Mouse (Mus musculus) thymus, adult 2 months (tissue): Measurements from ENCODE around the gene Xpc.

Experiments
- CTCF ChIP-seq: fragments of 200-500 bp; IDR thresholded peaks from 2 replicates; pipeline ENCODE4 v1.5.1; 2012; ENCODE audit warnings: mild to moderate bottlenecking, control low read depth, low read length, moderate library complexity, borderline replicate concordance; ENCODE audit not compliant: control insufficient read depth, poor library complexity, insufficient read depth; ENCODE audit errors: extremely low read depth
- POLR2A ChIP-seq: fragments of 200-500 bp; IDR thresholded peaks from 2 replicates; pipeline ENCODE4 v1.6.1; 2012; ENCODE audit warnings: mild to moderate bottlenecking, low read length, control low read depth, moderate library complexity; ENCODE audit not compliant: control insufficient read depth, poor library complexity, insufficient read depth; ENCODE audit errors: extremely low read depth

DNA sequence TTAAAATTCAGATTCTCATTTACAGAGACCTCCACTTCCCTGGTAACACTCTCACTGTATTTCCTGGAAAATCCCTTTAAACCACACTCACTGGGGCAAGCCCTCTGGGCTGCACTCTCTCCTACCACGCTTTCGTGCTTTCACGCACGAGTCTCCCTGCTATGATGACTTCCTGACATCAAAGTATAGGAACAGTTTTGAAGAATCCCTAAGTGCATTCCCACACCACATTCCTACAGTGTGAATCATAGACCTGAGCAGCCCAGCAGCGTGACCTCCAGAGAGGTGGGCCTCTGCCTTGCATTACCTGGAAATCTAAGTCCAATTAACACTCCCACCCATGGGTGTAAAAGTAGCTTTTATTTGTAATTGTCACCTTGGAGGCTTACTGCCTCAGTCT, 61.1 kb downstream of the Xpc start:
- no peak for TF ChIP-seq CTCF
- TF ChIP-seq POLR2A = no peak
